ENCODE assay signal across 10 mouse cellular contexts in the genomic region with DNA sequence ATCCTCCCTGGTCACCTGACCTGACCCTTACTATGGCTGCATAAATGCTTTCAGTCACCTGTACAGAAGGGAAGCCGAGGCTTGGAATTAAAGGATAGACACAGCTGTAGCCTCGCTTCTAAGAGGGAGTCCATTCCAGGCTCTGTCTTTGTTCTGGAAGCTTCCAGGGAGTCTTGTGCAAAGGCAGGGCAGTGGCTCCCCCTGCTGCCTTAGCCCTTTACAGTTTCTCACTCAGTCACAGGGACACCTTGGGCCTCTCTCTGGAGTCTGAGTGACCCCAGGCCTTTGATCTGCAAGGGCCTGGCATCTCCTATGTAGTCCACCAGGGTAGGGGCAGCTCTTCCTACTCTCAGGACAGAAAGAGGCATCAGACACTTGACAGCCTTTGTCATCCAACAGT. TPM values are rescaled to one million over a fixed set of nuclear protein-coding genes. Genes with fewer than 3 reads are reported as not detected.
DNase-seq lines count a peak whose midpoint lies in the region; ATAC-seq and TF ChIP-seq lines count a peak whose summit lies in the region.
"Had no signal": no experiment of that assay in that cellular context is flagged by ENCODE, and none has a peak within 500 bp of the region (broad histone marks: within the 10 kb centered on the region; RNA-seq: fewer than 3 reads in every experiment).

No protein-coding gene starts in this region.

- TF ChIP-seq EP300 in heart, postnatal 0 days (IDR thresholded peaks at IDR 0.05; ENCODE audit: low read depth) = no peak

- no peak overlapping the region for H3K4me2 ChIP-seq in limb, embryonic 14.5 days (replicated peaks; ENCODE audit: low read depth, low read length, severe bottlenecking)
- H3K4me2 ChIP-seq in heart, postnatal 0 days (ENCODE audit: low read depth, low read length) = no peak overlapping the region
- H3K4me2 ChIP-seq in lung, embryonic 16.5 days (ENCODE audit: low read depth, low read length) = no peak overlapping the region
- H3K4me2 ChIP-seq: heart, embryonic 15.5 days; midbrain, embryonic 12.5 days had no signal

- TF ChIP-seq CTCF in heart, postnatal 0 days (IDR thresholded peaks at IDR 0.05; ENCODE audit: low read depth) = peak; percentile 81

- no peak for TF ChIP-seq POLR2A in limb, embryonic 14.5 days (IDR thresholded peaks at IDR 0.05; ENCODE audit: borderline replicate concordance, extremely low read depth, insufficient read depth, insufficient read length)

- H3K4me1 ChIP-seq in limb, embryonic 14.5 days (ENCODE audit: control insufficient read depth, insufficient read depth, low read length) = peaks cover 9% of the 10 kb centered on the region
- H3K4me1 ChIP-seq in limb, embryonic 10.5 days = peaks cover 10% of the 10 kb centered on the region
- peaks cover 11% of the 10 kb centered on the region; the same call in 1 of the 2 replicates for H3K4me1 ChIP-seq in heart, postnatal 0 days (ENCODE audit: control insufficient read depth, insufficient read depth)
- peaks cover 6% of the 10 kb centered on the region; the same call in 1 of the 2 replicates for H3K4me1 ChIP-seq in lung, embryonic 16.5 days (replicated peaks; ENCODE audit: control insufficient read depth, insufficient read depth, low read length)

- no peaks in the 10 kb centered on the region for H3K9me3 ChIP-seq in limb, embryonic 14.5 days (ENCODE audit: control insufficient read depth, low read length)
- H3K9me3 ChIP-seq in limb, embryonic 10.5 days (replicated peaks) = no peaks in the 10 kb centered on the region
- no peaks in the 10 kb centered on the region for H3K9me3 ChIP-seq in heart, postnatal 0 days (replicated peaks; ENCODE audit: control insufficient read depth, low read length)
- H3K9me3 ChIP-seq in lung, embryonic 16.5 days (ENCODE audit: control insufficient read depth, low read length) = no peaks in the 10 kb centered on the region
- H3K9me3 ChIP-seq: heart, embryonic 15.5 days; midbrain, embryonic 12.5 days had no signal

- no peak overlapping the region for H3K27ac ChIP-seq in limb, embryonic 14.5 days (replicated peaks; ENCODE audit: low read depth, low read length)
- H3K27ac ChIP-seq in limb, embryonic 10.5 days = no peak overlapping the region
- H3K27ac ChIP-seq in heart, postnatal 0 days (ENCODE audit: low read depth) = no peak overlapping the region
- no peak overlapping the region for H3K27ac ChIP-seq in lung, embryonic 16.5 days (ENCODE audit: low read length)
- H3K27ac ChIP-seq: heart, embryonic 15.5 days; midbrain, embryonic 12.5 days had no signal

- peak; percentile 39; the same call in 1 of the 2 replicates for ATAC-seq in limb, embryonic 14.5 days (ENCODE audit: low FRiP score, low read depth)
- ATAC-seq in heart, postnatal 0 days (ENCODE audit: insufficient read depth, low read depth) = peak; percentile 65
- ATAC-seq in lung, embryonic 16.5 days (ENCODE audit: low read depth) = peak; percentile 31; the same call in 1 of the 2 replicates
- ATAC-seq in monocyte, adult 5-6 weeks (replicated peaks; ENCODE audit: insufficient number of reproducible peaks, low FRiP score, low TSS enrichment, poor library complexity, severe bottlenecking) = no peak

- no peaks in the 10 kb centered on the region for H3K36me3 ChIP-seq in limb, embryonic 14.5 days (ENCODE audit: control insufficient read depth, insufficient read depth, low read length)
- no peaks in the 10 kb centered on the region for H3K36me3 ChIP-seq in limb, embryonic 10.5 days
- H3K36me3 ChIP-seq in heart, postnatal 0 days (replicated peaks; ENCODE audit: control insufficient read depth, insufficient read depth, low read length) = no peaks in the 10 kb centered on the region
- no peaks in the 10 kb centered on the region for H3K36me3 ChIP-seq in lung, embryonic 16.5 days (ENCODE audit: control insufficient read depth, insufficient read depth, low read length)
- H3K36me3 ChIP-seq: heart, embryonic 15.5 days; midbrain, embryonic 12.5 days had no signal

- WGBS in limb, embryonic 14.5 days = 66% methylated on average over 2 of the region's 2 CpGs
- WGBS in limb, embryonic 10.5 days = 78% methylated on average over 2 of the region's 2 CpGs
- WGBS in heart, postnatal 0 days = 57% methylated on average over 2 of the region's 2 CpGs
- 51% methylated on average over 2 of the region's 2 CpGs for WGBS in lung, embryonic 16.5 days

- no peak overlapping the region for H3K9ac ChIP-seq in limb, embryonic 14.5 days (ENCODE audit: low read depth, low read length, severe bottlenecking)
- no peak overlapping the region for H3K9ac ChIP-seq in heart, postnatal 0 days (replicated peaks; ENCODE audit: low read depth, low read length)
- H3K9ac ChIP-seq in lung, embryonic 16.5 days (ENCODE audit: low read length) = no peak overlapping the region
- H3K9ac ChIP-seq: heart, embryonic 15.5 days; midbrain, embryonic 12.5 days had no signal

- peaks cover 31% of the 10 kb centered on the region for H3K27me3 ChIP-seq in limb, embryonic 14.5 days (ENCODE audit: control insufficient read depth, insufficient read depth, low read length)
- H3K27me3 ChIP-seq in limb, embryonic 10.5 days (ENCODE audit: low read depth, poor library complexity, severe bottlenecking) = peaks cover 57% of the 10 kb centered on the region
- H3K27me3 ChIP-seq in heart, postnatal 0 days (ENCODE audit: control insufficient read depth, insufficient read depth, low read length) = peaks cover 29% of the 10 kb centered on the region
- peaks cover 15% of the 10 kb centered on the region for H3K27me3 ChIP-seq in lung, embryonic 16.5 days (ENCODE audit: control insufficient read depth, insufficient read depth, low read depth, low read length)

- H3K4me3 ChIP-seq in limb, embryonic 14.5 days (replicated peaks; ENCODE audit: low read length) = no peak overlapping the region
- no peak overlapping the region for H3K4me3 ChIP-seq in limb, embryonic 10.5 days
- no peak overlapping the region for H3K4me3 ChIP-seq in heart, postnatal 0 days (ENCODE audit: low read depth, low read length)
- H3K4me3 ChIP-seq in lung, embryonic 16.5 days (ENCODE audit: low read length) = no peak overlapping the region
- H3K4me3 ChIP-seq: heart, embryonic 15.5 days; midbrain, embryonic 12.5 days had no signal

- DNase-seq in adrenal gland, adult 2 months = peak; percentile 61
- DNase-seq in adrenal gland, postnatal 25 days = no peak
- no peak for DNase-seq in limb, embryonic 14.5 days (ENCODE audit: low spot score)
- no peak for DNase-seq in limb, embryonic 10.5 days (ENCODE audit: low spot score)
- DNase-seq in heart, postnatal 0 days (ENCODE audit: low spot score) = peak; percentile 71
- DNase-seq in c-Kit-positive CD71-positive TER-119-positive erythroid progenitor cells, embryonic 14.5 days (ENCODE audit: low spot score) = no peak

RNA-seq across cellular contexts. Expression of gene Htra3, which starts 1.4 kb away (rescaled TPM):
- 10 to 100 TPM; 23.8 to 58.0 TPM for total RNA-seq in adrenal gland, adult 2 months (2021)
- 162 and 311 TPM in 2 replicates for polyA plus RNA-seq in adrenal gland, adult 2 months (2012; rRNA removed)
- total RNA-seq in adrenal gland, postnatal 25 days (2021) = 35.5 and 44.3 TPM in 2 replicates
- polyA plus RNA-seq in limb, embryonic 14.5 days (2012; rRNA removed) = 48.8 and 73.1 TPM in 2 replicates
- polyA plus RNA-seq in limb, embryonic 14.5 days (2014; fragmentation: Nextera tagmentation; extraction: Ambion mirVana) = 49.2 and 59.2 TPM in 2 replicates
- 0.51 and 0.62 TPM in 2 replicates for polyA plus RNA-seq in limb, embryonic 10.5 days (2016; fragmentation: Nextera tagmentation; extraction: Ambion mirVana)
- 43.3 and 49.5 TPM in 2 replicates for total RNA-seq in heart, postnatal 0 days (2014; rRNA removed; ENCODE audit: low replicate concordance)
- polyA plus RNA-seq in heart, postnatal 0 days (2015; fragmentation: Nextera tagmentation; extraction: Ambion mirVana) = 17.2 and 19.2 TPM in 2 replicates
- polyA plus RNA-seq in lung, embryonic 16.5 days (2015; fragmentation: Nextera tagmentation; extraction: Ambion mirVana) = 36.9 and 37.9 TPM in 2 replicates
- total RNA-seq in monocyte, adult 5-6 weeks (2017) = not detected in 3 replicates

RNA-seq across cellular contexts. Expression of gene Sh3tc1, which starts 58.8 kb away (rescaled TPM):
- 10 to 100 TPM; 22.2 to 25.8 TPM for total RNA-seq in adrenal gland, adult 2 months (2021)
- polyA plus RNA-seq in adrenal gland, adult 2 months (2012; rRNA removed) = 27.7 and 28.0 TPM in 2 replicates
- 10.6 and 13.9 TPM in 2 replicates for total RNA-seq in adrenal gland, postnatal 25 days (2021)
- 2.9 and 3.5 TPM in 2 replicates for polyA plus RNA-seq in limb, embryonic 14.5 days (2012; rRNA removed)
- polyA plus RNA-seq in limb, embryonic 14.5 days (2014; fragmentation: Nextera tagmentation; extraction: Ambion mirVana) = 4.6 and 5.2 TPM in 2 replicates
- 4.9 and 6.6 TPM in 2 replicates for polyA plus RNA-seq in limb, embryonic 10.5 days (2016; fragmentation: Nextera tagmentation; extraction: Ambion mirVana)
- 11.4 and 15.2 TPM in 2 replicates for total RNA-seq in heart, postnatal 0 days (2014; rRNA removed; ENCODE audit: low replicate concordance)
- 6.8 and 9.4 TPM in 2 replicates for polyA plus RNA-seq in heart, postnatal 0 days (2015; fragmentation: Nextera tagmentation; extraction: Ambion mirVana)
- polyA plus RNA-seq in lung, embryonic 16.5 days (2015; fragmentation: Nextera tagmentation; extraction: Ambion mirVana) = 15.3 and 16.8 TPM in 2 replicates
- total RNA-seq in monocyte, adult 5-6 weeks (2017) = 8.3 to 17.8 TPM (median 12.1 TPM) in 3 replicates

Comparison
In these comparisons a context has a peak if more than half of its experiments do, and no peak if none do; other contexts are left out.
1. DNase-seq: peak in adrenal gland, adult 2 months (single experiment) and heart, postnatal 0 days (single experiment); none in adrenal gland, postnatal 25 days (single experiment), limb, embryonic 14.5 days (single experiment), limb, embryonic 10.5 days (single experiment) and c-Kit-positive CD71-positive TER-119-positive erythroid progenitor cells, embryonic 14.5 days (single experiment).
2. RNA of gene Htra3, which starts 1.4 kb away (polyA plus RNA-seq): 162 to 311 TPM in adrenal gland, adult 2 months, 48.8 to 73.1 TPM in limb, embryonic 14.5 days, 36.9 to 37.9 TPM in lung, embryonic 16.5 days and 17.2 to 19.2 TPM in heart, postnatal 0 days; 0.51 to 0.62 TPM in limb, embryonic 10.5 days; every median in the first group is over 10 times any median in the second.